Mouse (Mus musculus) liver, postnatal 0 days (tissue): ENCODE measurements at regions not wholly inside any gene's neighbourhood (a gene's known extent, or its start where the extent isn't known, plus 50 kb on each side); places are given as distances from the start of the nearest gene placed in this dataset.

ENCODE experiments used
- CTCF ChIP-seq: sonication (generic); IDR thresholded peaks from 2 replicates; pipeline ENCODE4 v1.5.1; 2016; ENCODE audit warnings: antibody characterized with exemption, low read depth
- EP300 ChIP-seq: IDR thresholded peaks from 2 replicates; pipeline ENCODE4 v1.6.1; 2016; ENCODE audit warnings: antibody characterized with exemption, low read depth, mild to moderate bottlenecking

- TF ChIP-seq CTCF (no peak), EP300 (no peak)
Measured at GRCm38 (mm10) chr7:116700409-116700808, 196.2 kb downstream of the Nucb2 start.
